Mouse (Mus musculus): ENCODE measurements around the gene Nfya. TPM values are rescaled to one million over a fixed set of nuclear protein-coding genes. Genes with fewer than 3 reads are reported as not detected.

Gene Nfya
- polyA plus RNA-seq, 1 experiment from 2014 or later, result 17.8 TPM

DNA sequence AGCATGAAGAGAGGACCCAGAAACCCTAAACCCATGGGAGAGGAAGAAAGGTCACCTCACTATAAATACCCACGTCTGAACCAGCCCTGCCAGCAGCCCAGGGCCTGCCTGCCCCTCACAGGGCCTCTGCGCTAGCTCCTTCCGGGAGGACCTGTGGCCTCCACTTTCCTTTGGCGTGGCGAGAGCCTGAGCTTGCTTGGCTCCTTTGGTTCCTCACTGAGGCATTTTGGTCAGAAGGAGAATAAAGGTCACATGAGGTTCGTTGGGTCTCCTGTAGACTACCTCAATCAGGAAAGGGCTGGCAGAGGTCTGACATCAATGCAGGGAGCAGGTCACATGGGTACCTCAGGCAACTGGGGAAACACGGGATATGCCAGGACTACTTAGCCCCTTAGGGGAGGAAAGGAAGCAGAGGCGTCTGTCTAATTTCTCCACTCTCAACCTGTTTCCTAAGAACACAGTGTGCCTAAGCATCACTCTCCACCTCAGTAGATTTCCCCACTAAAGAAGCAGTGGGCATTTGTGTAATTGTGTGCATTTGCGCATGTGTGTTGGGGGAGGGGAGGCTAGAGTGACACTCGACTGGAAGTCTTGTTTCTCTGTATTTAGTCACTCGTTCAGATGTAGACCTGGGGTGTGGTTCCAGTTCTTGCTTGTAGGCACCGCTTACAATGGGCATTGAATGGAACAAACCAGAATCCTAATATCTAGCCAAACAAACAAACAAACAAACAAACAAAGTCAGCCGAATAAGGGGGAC is 17.5 kb upstream of the Nfya start:
- Histone ChIP-seq H3K4me3 (replicated peaks) (no peak overlapping the region), H3K27me3 (no peaks in the 10 kb centered on the region), H3K4me1 (peaks cover 52% of the 10 kb centered on the region), H3K4me2 (0 out of 2 replicates have a peak overlapping the region, but pooled peaks have one; percentile 4), H3K9me3 (replicated peaks) (no peaks in the 10 kb centered on the region), H3K36me3 (no peaks in the 10 kb centered on the region), H3K27ac (peak overlapping the region; percentile 86), H3K9ac (no peak overlapping the region)
- ATAC-seq (replicated peaks; ENCODE audit: low FRiP score), result no peak; the same call in 1 of the 2 replicates
- WGBS, result 43% methylated on average over 13 of the region's 13 CpGs

DNA sequence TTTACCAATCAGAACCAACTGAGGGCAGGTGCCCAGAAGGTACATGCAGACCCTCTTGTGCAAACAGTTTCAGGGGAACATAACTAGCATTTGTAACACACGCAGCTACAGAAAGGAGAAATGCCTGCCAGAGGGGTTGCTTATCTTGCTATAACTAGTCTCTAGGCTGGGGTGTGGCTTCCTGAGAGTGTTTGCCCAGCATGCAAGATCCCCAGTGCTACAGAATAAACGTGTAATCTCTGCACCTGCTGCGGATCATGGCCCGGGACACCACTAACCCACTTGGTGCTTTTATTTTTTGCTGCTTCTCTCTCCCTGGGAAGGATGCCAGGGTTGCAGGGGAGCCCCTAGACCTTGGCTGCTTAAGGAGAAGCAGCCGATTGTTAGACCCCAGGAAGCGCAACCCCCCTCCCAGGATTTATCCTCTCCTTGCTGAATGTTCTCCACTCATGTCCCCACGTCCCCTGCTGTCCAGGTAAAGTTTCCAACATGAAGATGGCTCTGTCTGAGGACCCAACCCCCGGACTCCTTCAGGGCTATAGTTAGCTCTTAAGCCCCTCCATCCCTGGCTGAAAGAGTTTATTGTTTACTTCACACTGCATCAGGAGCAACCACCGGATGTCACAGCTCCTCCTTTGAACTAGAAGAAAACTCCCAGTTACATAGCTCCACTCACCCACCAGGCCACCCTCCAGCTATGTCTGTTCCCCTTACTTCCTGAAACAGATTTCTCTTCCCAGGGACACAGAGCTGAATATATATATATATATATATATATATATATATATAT is 16.3 kb upstream of the Nfya start:
- H3K4me2 ChIP-seq, result no peak overlapping the region
- 44% methylated on average over 9 of the region's 9 CpGs for WGBS
- no peak overlapping the region for H3K27ac ChIP-seq
- ATAC-seq (replicated peaks; ENCODE audit: low FRiP score), result no peak
- no peaks in the 10 kb centered on the region for H3K9me3 ChIP-seq (replicated peaks)
- peaks cover 46% of the 10 kb centered on the region for H3K4me1 ChIP-seq
- H3K9ac ChIP-seq, result no peak overlapping the region
- H3K27me3 ChIP-seq, result no peaks in the 10 kb centered on the region
- no peak overlapping the region for H3K4me3 ChIP-seq (replicated peaks)
- H3K36me3 ChIP-seq, result no peaks in the 10 kb centered on the region

DNA sequence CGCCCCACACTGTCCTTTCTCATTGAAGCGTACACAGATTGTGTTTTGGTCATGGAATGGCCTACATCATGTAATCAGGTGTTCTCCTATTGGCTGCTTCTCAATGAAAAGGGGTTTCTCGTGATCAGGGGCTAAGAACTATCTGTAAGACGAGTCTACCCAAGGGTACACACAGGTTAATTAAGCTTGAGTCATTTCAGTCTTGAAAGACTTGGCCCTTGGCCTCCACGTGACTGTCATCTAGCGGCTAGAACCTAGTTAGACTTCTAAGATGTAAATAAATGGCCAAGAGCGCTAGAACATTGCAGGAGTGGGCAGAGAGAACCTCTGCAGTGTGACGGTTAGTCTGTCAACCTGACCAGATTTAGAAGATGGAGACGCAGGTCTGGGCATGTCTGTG is 14.5 kb upstream of the Nfya start:
- H3K36me3 ChIP-seq, result no peaks in the 10 kb centered on the region
- no peak for ATAC-seq (replicated peaks; ENCODE audit: low FRiP score)
- no peaks in the 10 kb centered on the region for H3K27me3 ChIP-seq
- H3K9ac ChIP-seq, result no peak overlapping the region
- H3K4me2 ChIP-seq, result no peak overlapping the region
- H3K4me3 ChIP-seq (replicated peaks), result no peak overlapping the region
- 79% methylated on average over 9 of the region's 9 CpGs for WGBS
- H3K27ac ChIP-seq, result no peak overlapping the region
- peaks cover 35% of the 10 kb centered on the region for H3K4me1 ChIP-seq
- no peaks in the 10 kb centered on the region for H3K9me3 ChIP-seq (replicated peaks)

DNA sequence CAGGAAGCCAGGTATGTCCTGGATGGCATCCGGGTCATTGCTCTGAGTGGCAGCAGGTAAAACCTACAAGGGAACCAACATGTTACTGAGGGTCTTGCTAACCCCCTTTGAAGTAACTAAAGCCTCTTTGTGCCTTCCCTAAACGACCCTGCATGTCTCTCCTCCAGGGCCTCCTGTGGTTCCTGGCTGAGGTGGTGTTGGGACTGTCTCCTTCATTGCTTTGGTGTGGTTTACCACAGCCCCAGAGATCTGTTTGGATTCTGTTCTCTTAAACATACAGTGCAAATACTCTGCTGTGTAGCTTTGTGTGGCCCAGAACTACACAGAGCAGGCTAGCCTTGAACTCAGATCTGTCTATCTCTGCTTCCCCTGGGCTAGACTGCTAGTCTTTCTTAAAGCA is 9.9 kb upstream of the Nfya start:
- Histone ChIP-seq H3K27me3 (no peaks in the 10 kb centered on the region), H3K4me1 (peaks cover 27% of the 10 kb centered on the region), H3K9me3 (replicated peaks) (no peaks in the 10 kb centered on the region), H3K4me3 (replicated peaks) (no peak overlapping the region), H3K27ac (no peak overlapping the region), H3K4me2 (no peak overlapping the region), H3K9ac (no peak overlapping the region), H3K36me3 (peaks cover 38% of the 10 kb centered on the region)
- WGBS, result 48% methylated on average over 2 of the region's 2 CpGs
- no peak for ATAC-seq (replicated peaks; ENCODE audit: low FRiP score)

DNA sequence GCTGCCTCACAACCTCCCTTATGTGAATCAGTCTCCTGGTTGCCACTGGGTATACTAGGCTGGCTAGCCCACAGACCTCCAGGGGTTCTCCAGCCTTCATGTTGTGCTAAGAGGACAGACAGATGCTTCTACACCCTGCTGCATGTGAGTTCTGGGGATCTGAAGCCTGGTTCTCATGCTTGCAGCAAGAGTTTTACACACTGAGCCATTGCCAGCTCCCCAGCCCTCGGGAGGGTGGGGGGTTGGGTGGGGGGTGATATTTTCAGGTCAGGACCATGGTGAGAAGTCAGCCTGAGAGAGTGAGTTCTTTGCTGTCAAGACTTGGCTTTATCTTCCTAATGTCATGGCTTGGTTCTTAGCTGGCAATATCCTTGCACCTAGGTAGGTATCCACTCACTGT is 9.1 kb upstream of the Nfya start:
- 80% methylated on average over 1 of the region's 1 CpGs for WGBS
- Histone ChIP-seq H3K36me3 (peaks cover 43% of the 10 kb centered on the region), H3K4me2 (peak overlapping the region; percentile 19; the same call in 1 of the 2 replicates), H3K9me3 (replicated peaks) (no peaks in the 10 kb centered on the region), H3K27me3 (no peaks in the 10 kb centered on the region), H3K27ac (peak overlapping the region; percentile 71), H3K9ac (no peak overlapping the region), H3K4me3 (replicated peaks) (no peak overlapping the region), H3K4me1 (peaks cover 27% of the 10 kb centered on the region)
- no peak for ATAC-seq (replicated peaks; ENCODE audit: low FRiP score)

DNA sequence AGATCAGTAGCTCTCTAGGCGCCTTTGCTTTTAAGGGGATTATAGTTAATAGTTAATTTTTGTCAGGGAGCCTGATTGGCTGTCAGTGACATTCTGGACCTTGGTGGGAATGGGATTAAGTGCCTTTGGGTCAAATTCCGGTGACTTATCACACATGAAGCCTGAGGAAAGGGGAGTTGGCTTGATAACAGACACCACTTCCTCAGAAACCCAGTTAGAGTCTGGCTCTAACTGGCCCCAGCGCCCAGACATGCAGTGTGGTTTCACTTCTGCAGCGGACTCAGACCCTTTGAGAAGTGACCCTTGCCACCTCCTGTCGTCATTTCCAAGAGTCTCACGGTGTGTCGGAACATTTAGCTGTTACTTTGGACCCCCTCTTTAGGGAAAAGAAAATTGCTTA is 8.5 kb upstream of the Nfya start:
- H3K27me3 ChIP-seq, result no peaks in the 10 kb centered on the region
- no peak overlapping the region for H3K9ac ChIP-seq
- H3K4me3 ChIP-seq (replicated peaks), result no peak overlapping the region
- no peaks in the 10 kb centered on the region for H3K9me3 ChIP-seq (replicated peaks)
- H3K4me2 ChIP-seq, result peak overlapping the region; percentile 19; the same call in 1 of the 2 replicates
- peaks cover 43% of the 10 kb centered on the region for H3K36me3 ChIP-seq
- H3K4me1 ChIP-seq, result peaks cover 27% of the 10 kb centered on the region
- 33% methylated on average over 7 of the region's 7 CpGs for WGBS
- ATAC-seq (replicated peaks; ENCODE audit: low FRiP score), result peak; percentile 37; the same call in 1 of the 2 replicates
- H3K27ac ChIP-seq, result peak overlapping the region; percentile 71

DNA sequence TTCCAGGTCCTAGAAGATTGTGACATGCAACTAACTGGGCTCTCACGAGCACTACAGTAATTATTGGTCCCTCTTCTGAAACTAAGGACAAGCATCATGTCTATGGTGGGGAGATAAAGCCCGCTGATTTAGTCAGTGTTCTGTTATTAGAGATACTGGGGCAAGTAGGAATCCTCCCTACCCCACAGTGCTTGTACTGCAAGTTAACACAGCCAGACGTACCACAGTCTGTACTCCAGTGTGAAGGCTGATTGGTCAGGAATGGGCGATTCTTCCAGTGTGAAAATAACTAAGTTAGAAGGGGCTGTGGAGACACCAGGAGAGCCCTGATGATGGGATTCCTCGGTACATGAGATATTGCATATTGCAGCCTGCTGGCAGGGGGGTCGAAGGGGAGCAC is 7.8 kb upstream of the Nfya start:
- Histone ChIP-seq H3K4me2 (no peak overlapping the region), H3K4me3 (replicated peaks) (no peak overlapping the region), H3K27me3 (no peaks in the 10 kb centered on the region), H3K4me1 (peaks cover 24% of the 10 kb centered on the region), H3K9me3 (replicated peaks) (no peaks in the 10 kb centered on the region), H3K27ac (peak overlapping the region; percentile 71), H3K36me3 (peaks cover 47% of the 10 kb centered on the region), H3K9ac (no peak overlapping the region)
- no peak for ATAC-seq (replicated peaks; ENCODE audit: low FRiP score)
- WGBS, result 83% methylated on average over 6 of the region's 6 CpGs

DNA sequence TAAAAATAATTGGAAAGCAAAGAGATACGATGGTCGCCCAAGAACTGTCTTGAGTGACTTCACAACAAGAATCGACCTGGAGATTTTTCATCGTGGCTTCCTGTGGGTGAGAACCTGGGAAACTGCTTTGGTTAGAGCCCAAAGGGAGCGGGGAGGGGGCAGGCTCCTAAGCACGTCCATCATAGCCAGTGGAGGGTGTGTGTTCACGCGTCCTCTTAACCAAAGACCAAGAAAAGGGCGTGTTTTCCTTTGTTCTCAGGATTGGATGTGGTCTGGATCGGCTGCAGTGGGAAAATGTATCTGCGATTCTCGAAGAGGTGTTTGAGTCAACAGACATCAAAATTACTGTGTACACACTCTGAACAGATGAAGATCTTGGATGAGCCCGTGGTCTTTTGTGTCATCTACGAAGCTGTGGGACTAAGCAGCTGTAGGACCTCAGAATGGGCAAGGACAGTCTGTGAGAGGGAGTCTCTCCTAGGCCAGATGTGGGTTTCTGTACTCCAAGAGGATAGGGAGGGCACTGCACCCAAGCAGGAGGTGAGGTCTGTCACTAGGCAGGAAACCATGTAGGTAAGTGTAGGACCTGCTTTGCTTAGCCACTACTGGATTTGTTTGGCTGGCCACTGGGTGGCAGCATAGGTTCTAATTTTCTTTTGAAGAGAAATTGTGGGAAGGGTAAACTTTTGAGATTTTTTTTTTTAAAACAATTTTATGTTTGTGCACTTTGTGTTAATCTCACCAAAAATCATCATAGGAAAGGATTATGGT is 6.9 kb upstream of the Nfya start:
- 83% methylated on average over 14 of the region's 14 CpGs for WGBS
- Histone ChIP-seq H3K27me3 (no peaks in the 10 kb centered on the region), H3K9ac (no peak overlapping the region), H3K4me3 (replicated peaks) (no peak overlapping the region), H3K4me2 (no peak overlapping the region), H3K27ac (peak overlapping the region; percentile 60; the same call in 1 of the 2 replicates), H3K4me1 (peaks cover 30% of the 10 kb centered on the region), H3K9me3 (replicated peaks) (no peaks in the 10 kb centered on the region), H3K36me3 (peaks cover 54% of the 10 kb centered on the region)
- peak; percentile 79 for ATAC-seq (replicated peaks; ENCODE audit: low FRiP score)

DNA sequence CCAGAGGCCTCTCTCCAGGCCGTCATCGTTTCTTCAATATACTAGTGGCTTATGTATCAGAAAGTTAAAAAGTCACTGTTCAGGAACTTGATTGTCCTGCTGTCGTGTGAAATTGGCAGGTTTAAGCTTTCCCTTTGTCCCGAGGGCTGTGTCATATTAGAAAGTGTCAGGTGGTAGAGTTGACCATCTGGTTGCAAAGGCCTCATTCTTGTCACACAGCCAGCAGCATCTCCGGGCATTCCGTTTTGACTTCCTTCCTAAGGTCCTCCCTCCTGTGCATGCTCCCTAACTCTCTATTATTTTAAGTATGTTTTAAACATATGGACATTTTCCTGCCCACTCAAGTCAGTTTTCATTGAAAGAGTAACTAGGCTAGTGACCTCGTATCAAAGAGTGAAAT is 6.3 kb upstream of the Nfya start:
- Histone ChIP-seq H3K4me2 (no peak overlapping the region), H3K4me1 (peaks cover 36% of the 10 kb centered on the region), H3K36me3 (peaks cover 54% of the 10 kb centered on the region), H3K27me3 (no peaks in the 10 kb centered on the region), H3K27ac (0 out of 2 replicates have a peak overlapping the region, but pooled peaks have one; percentile 33), H3K9me3 (replicated peaks) (no peaks in the 10 kb centered on the region), H3K4me3 (replicated peaks) (no peak overlapping the region), H3K9ac (no peak overlapping the region)
- WGBS, result 74% methylated on average over 7 of the region's 7 CpGs
- ATAC-seq (replicated peaks; ENCODE audit: low FRiP score), result no peak

DNA sequence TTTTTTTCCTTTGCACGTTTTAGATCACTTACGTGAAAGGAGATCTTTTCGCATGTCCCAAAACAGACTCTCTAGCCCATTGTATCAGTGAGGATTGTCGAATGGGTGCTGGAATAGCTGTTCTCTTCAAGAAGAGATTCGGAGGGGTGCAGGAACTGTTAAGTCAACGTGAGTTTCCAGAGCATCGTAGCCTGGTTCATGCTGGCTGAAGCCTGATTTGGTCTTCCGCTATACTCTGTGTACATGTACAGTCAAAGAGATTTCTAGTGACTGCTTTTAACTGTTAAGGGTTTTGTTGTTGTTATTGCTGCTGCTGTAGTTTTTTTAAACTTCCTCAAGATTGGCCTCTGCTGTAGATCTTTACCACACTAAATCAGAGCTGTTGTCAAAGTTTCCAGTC is 1.5 kb upstream of the Nfya start:
- WGBS, result 38% methylated on average over 8 of the region's 8 CpGs
- peak overlapping the region; percentile 86 for H3K9ac ChIP-seq
- peak overlapping the region; percentile 100 for H3K27ac ChIP-seq
- ATAC-seq (replicated peaks; ENCODE audit: low FRiP score), result no peak
- peaks cover 33% of the 10 kb centered on the region for H3K36me3 ChIP-seq
- H3K27me3 ChIP-seq, result no peaks in the 10 kb centered on the region
- H3K4me2 ChIP-seq, result peak overlapping the region; percentile 77
- H3K4me3 ChIP-seq (replicated peaks), result peak overlapping the region; percentile 72
- peaks cover 28% of the 10 kb centered on the region for H3K4me1 ChIP-seq
- no peaks in the 10 kb centered on the region for H3K9me3 ChIP-seq (replicated peaks)

DNA sequence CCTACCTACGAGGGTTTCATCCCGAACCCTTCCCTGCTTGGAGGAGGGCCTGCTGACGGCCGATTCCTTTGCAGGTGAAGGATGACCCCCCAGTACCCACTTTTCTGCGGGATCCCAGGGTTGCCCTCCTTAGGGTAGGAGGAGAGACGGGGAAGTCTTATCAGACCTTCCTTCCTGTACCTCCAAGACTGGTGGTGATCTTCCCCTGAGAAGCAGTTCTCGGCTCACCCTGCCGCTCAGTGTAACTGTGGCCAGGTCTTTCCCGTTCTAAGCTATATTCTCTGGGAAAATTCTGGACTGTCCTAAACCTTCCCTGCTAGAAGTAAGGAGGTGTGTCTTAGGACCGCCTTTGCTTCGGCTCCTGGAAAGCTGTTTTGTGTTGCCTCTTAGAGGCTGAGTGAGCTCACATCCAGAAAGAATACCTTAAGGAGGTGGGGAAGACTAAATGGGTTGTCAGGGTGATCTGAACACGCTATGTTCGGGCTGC is 636 bp upstream of the Nfya start:
- Histone ChIP-seq H3K4me2 (peak overlapping the region; percentile 77), H3K9me3 (replicated peaks) (no peaks in the 10 kb centered on the region), H3K27ac (peak overlapping the region; percentile 100), H3K27me3 (no peaks in the 10 kb centered on the region), H3K4me1 (peaks cover 28% of the 10 kb centered on the region), H3K9ac (peak overlapping the region; percentile 86), H3K4me3 (replicated peaks) (peak overlapping the region; percentile 72), H3K36me3 (peaks cover 24% of the 10 kb centered on the region)
- ATAC-seq (replicated peaks; ENCODE audit: low FRiP score), result peak; percentile 20
- under 1% methylated on average over 13 of the region's 13 CpGs for WGBS

Data from kidney, embryonic 15.5 days (tissue).